Mouse (Mus musculus) lung, postnatal 0 days (tissue): ENCODE measurements at regions not wholly inside any gene's neighbourhood (a gene's known extent, or its start where the extent isn't known, plus 50 kb on each side); places are given as distances from the start of the nearest gene placed in this dataset.

Experiments used
- CTCF ChIP-seq: IDR thresholded peaks from 2 replicates; pipeline ENCODE4 v1.5.1; 2016; ENCODE audit warnings: antibody characterized with exemption, mild to moderate bottlenecking
- EP300 ChIP-seq: IDR thresholded peaks from 2 replicates; pipeline ENCODE4 v1.6.1; 2016; ENCODE audit warnings: antibody characterized with exemption, mild to moderate bottlenecking, control low read depth

- TF ChIP-seq CTCF, result no peak
- peak; percentile 46; the same call in 1 of the 2 replicates for TF ChIP-seq EP300
Observed at GRCm38 (mm10) chr17:73022630-73023051, 85.1 kb upstream of the Lclat1 start.
